14 mouse cellular contexts compared by ENCODE assay signal in genomic region chr11:44528560-44529199, GRCm38 (mm10). TPM values are rescaled to one million over a fixed set of nuclear protein-coding genes. Genes with fewer than 3 reads are reported as not detected.
A peak's percentile ranks its signal among the peaks of the same experiment; 100 is the strongest.
DNase-seq lines count a peak whose midpoint lies in the region; ATAC-seq and TF ChIP-seq lines count a peak whose summit lies in the region.
"Had no signal": no experiment of that assay in that cellular context is flagged by ENCODE, and none has a peak within 500 bp of the region (broad histone marks: within the 10 kb centered on the region; RNA-seq: fewer than 3 reads in every experiment).

No protein-coding gene starts in this region.

- DNase-seq in heart, embryonic 10.5 days (ENCODE audit: low spot score) = no peak
- no peak for DNase-seq in thymus, adult 2 months
- no peak for DNase-seq in thymus, postnatal 10 days (ENCODE audit: low spot score in 2 of 2)
- DNase-seq in liver, embryonic 13.5 days = peak; percentile 23
- no peak for DNase-seq in MN1 (ENCODE audit: low spot score)
- no peak for DNase-seq in right cerebral cortex, adult 2 months (ENCODE audit: low spot score in 2 of 2)
- DNase-seq in gastrocnemius, adult 18-20 months (ENCODE audit: low spot score) = no peak
- DNase-seq: cerebellum, adult 8-10 months; kidney, postnatal 14 days; left cerebral cortex, postnatal 4 days; right cerebral cortex, postnatal 14 days had no signal

- no peaks in the 10 kb centered on the region for H3K27me3 ChIP-seq in heart, embryonic 11.5 days (ENCODE audit: control insufficient read depth, insufficient read depth, low read length)
- H3K27me3 ChIP-seq in heart, embryonic 10.5 days (ENCODE audit: insufficient read depth, poor library complexity, severe bottlenecking) = no peaks in the 10 kb centered on the region
- no peaks in the 10 kb centered on the region for H3K27me3 ChIP-seq in thymus, adult 2 months (ENCODE audit: control insufficient read depth, insufficient read depth, low read length)
- H3K27me3 ChIP-seq in liver, embryonic 13.5 days = no peaks in the 10 kb centered on the region
- H3K27me3 ChIP-seq: midbrain, embryonic 12.5 days had no signal

- ATAC-seq in heart, embryonic 11.5 days (replicated peaks; ENCODE audit: insufficient number of reproducible peaks, low FRiP score, low TSS enrichment) = no peak
- ATAC-seq in liver, embryonic 13.5 days (ENCODE audit: low read depth) = peak; percentile 80

- no peak overlapping the region for H3K4me3 ChIP-seq in heart, embryonic 11.5 days (ENCODE audit: low read depth, low read length)
- no peak overlapping the region for H3K4me3 ChIP-seq in heart, embryonic 10.5 days
- no peak overlapping the region for H3K4me3 ChIP-seq in thymus, adult 2 months (ENCODE audit: control insufficient read depth, insufficient read depth, low read length)
- peak overlapping the region; percentile 48 for H3K4me3 ChIP-seq in liver, embryonic 13.5 days (replicated peaks)
- H3K4me3 ChIP-seq: midbrain, embryonic 12.5 days; myocyte had no signal

- H3K27ac ChIP-seq in heart, embryonic 11.5 days (ENCODE audit: low read depth, low read length) = peak overlapping the region; percentile 73
- H3K27ac ChIP-seq in heart, embryonic 10.5 days = no peak overlapping the region
- peak overlapping the region; percentile 29 for H3K27ac ChIP-seq in thymus, adult 2 months (ENCODE audit: control insufficient read depth, insufficient read depth, low read length)
- H3K27ac ChIP-seq in liver, embryonic 13.5 days = peak overlapping the region; percentile 97
- H3K27ac ChIP-seq: midbrain, embryonic 12.5 days had no signal

- TF ChIP-seq POLR2A in thymus, adult 2 months (IDR thresholded peaks at IDR 0.05; ENCODE audit: control insufficient read depth, extremely low read depth, insufficient read depth, low read length, poor library complexity) = no peak

- peaks cover 32% of the 10 kb centered on the region for H3K36me3 ChIP-seq in heart, embryonic 11.5 days (ENCODE audit: control insufficient read depth, insufficient read depth, low read length)
- H3K36me3 ChIP-seq in heart, embryonic 10.5 days = peaks cover 72% of the 10 kb centered on the region
- H3K36me3 ChIP-seq in thymus, adult 2 months (ENCODE audit: control insufficient read depth, insufficient read depth, low read length) = peaks cover 72% of the 10 kb centered on the region
- peaks cover 89% of the 10 kb centered on the region for H3K36me3 ChIP-seq in liver, embryonic 13.5 days

- H3K4me2 ChIP-seq in heart, embryonic 11.5 days = peak overlapping the region; percentile 44
- peak overlapping the region; percentile 73 for H3K4me2 ChIP-seq in liver, embryonic 13.5 days
- H3K4me2 ChIP-seq: midbrain, embryonic 12.5 days had no signal

- WGBS in heart, embryonic 11.5 days (ENCODE audit: insufficient replicate concordance) = 85% methylated on average over 14 of the region's 14 CpGs
- 82% methylated on average over 14 of the region's 14 CpGs for WGBS in heart, embryonic 10.5 days
- WGBS in thymus, adult 2 months = 93% methylated on average over 14 of the region's 14 CpGs
- 57% methylated on average over 14 of the region's 14 CpGs for WGBS in liver, embryonic 13.5 days (ENCODE audit: insufficient replicate concordance)

- no peaks in the 10 kb centered on the region for H3K9me3 ChIP-seq in heart, embryonic 11.5 days (replicated peaks; ENCODE audit: control insufficient read depth, low read length)
- H3K9me3 ChIP-seq in heart, embryonic 10.5 days = no peaks in the 10 kb centered on the region
- no peaks in the 10 kb centered on the region; the same call in 1 of the 2 replicates for H3K9me3 ChIP-seq in liver, embryonic 13.5 days (replicated peaks)
- H3K9me3 ChIP-seq: midbrain, embryonic 12.5 days had no signal

- no peak overlapping the region for H3K9ac ChIP-seq in heart, embryonic 11.5 days (ENCODE audit: low read depth, low read length)
- H3K9ac ChIP-seq in liver, embryonic 13.5 days = peak overlapping the region; percentile 75
- H3K9ac ChIP-seq: midbrain, embryonic 12.5 days had no signal

- peaks cover 4% of the 10 kb centered on the region; the same call in 1 of the 2 replicates for H3K4me1 ChIP-seq in heart, embryonic 11.5 days (ENCODE audit: control insufficient read depth, insufficient read depth, low read length)
- H3K4me1 ChIP-seq in heart, embryonic 10.5 days = no peaks in the 10 kb centered on the region
- peaks cover 24% of the 10 kb centered on the region for H3K4me1 ChIP-seq in thymus, adult 2 months (replicated peaks; ENCODE audit: control insufficient read depth, insufficient read depth, low read length)
- H3K4me1 ChIP-seq in liver, embryonic 13.5 days (replicated peaks) = peaks cover 67% of the 10 kb centered on the region
- H3K4me1 ChIP-seq: midbrain, embryonic 12.5 days had no signal

- no peak for TF ChIP-seq CTCF in thymus, adult 2 months (IDR thresholded peaks at IDR 0.05; ENCODE audit: borderline replicate concordance, control insufficient read depth, extremely low read depth, insufficient read depth, low read length, poor library complexity)

RNA-seq across cellular contexts. Expression of gene Rnf145, which starts 9.9 kb away (rescaled TPM):
- polyA plus RNA-seq in heart, embryonic 11.5 days (2014; fragmentation: Nextera tagmentation; extraction: Ambion mirVana) = 60.4 and 64.4 TPM in 2 replicates
- 59.8 and 82.1 TPM in 2 replicates for polyA plus RNA-seq in heart, embryonic 10.5 days (2016; fragmentation: Nextera tagmentation; extraction: Ambion mirVana)
- 361 and 669 TPM in 2 replicates for polyA plus RNA-seq in thymus, adult 2 months (2012; rRNA removed)
- polyA plus RNA-seq in liver, embryonic 13.5 days (2015; fragmentation: Nextera tagmentation; extraction: Ambion mirVana) = 45.9 and 47.8 TPM in 2 replicates
- total RNA-seq in gastrocnemius, adult 18-20 months (2021) = 1 to 10 TPM; 6.5 to 7.4 TPM

RNA-seq across cellular contexts. Expression of gene Ublcp1, which starts 58.4 kb away (rescaled TPM):
- 54.4 and 58.4 TPM in 2 replicates for polyA plus RNA-seq in heart, embryonic 11.5 days (2014; fragmentation: Nextera tagmentation; extraction: Ambion mirVana)
- polyA plus RNA-seq in heart, embryonic 10.5 days (2016; fragmentation: Nextera tagmentation; extraction: Ambion mirVana) = 56.8 and 67.8 TPM in 2 replicates
- 10.1 and 10.7 TPM in 2 replicates for polyA plus RNA-seq in thymus, adult 2 months (2012; rRNA removed)
- 43.9 and 47.6 TPM in 2 replicates for polyA plus RNA-seq in liver, embryonic 13.5 days (2015; fragmentation: Nextera tagmentation; extraction: Ambion mirVana)
- 10 to 100 TPM; 21.7 to 25.3 TPM for total RNA-seq in gastrocnemius, adult 18-20 months (2021)
